Mouse (Mus musculus) gastrocnemius, postnatal 25 days (tissue): ENCODE results near the gene Smc4. TPM values are rescaled to one million over a fixed set of nuclear protein-coding genes. Genes with fewer than 3 reads are reported as not detected.

ENCODE experiments used
- DNase-seq: peaks from one replicate; pipeline ENCODE4 v3.0.0; 2022
- long read RNA-seq, 2 experiments: library from polyadenylated mRNA; stranded (forward); transcript quantifications; one replicate each; pipeline ENCODE4 v2.0.0; 2021
- total RNA-seq, 2 experiments: library from RNA; stranded (reverse); gene quantifications; 1 replicate in 1 of 2; 2 replicates in 1 of 2; pipeline ENCODE4 v1.2.3; 2021

The Smc4 gene
- 1 to 10 TPM; 6.6 to 9.7 TPM for total RNA-seq
- long read RNA-seq, experiment 1 = 0 reads
- long read RNA-seq, experiment 2, full-length matches to known transcripts = 1 of 1 reads
- long read RNA-seq, experiment 2, partial matches to known transcripts = 0 of 1 reads
- long read RNA-seq, experiment 2, other reads (novel, unspliced or antisense) = 0 of 1 reads

DNA sequence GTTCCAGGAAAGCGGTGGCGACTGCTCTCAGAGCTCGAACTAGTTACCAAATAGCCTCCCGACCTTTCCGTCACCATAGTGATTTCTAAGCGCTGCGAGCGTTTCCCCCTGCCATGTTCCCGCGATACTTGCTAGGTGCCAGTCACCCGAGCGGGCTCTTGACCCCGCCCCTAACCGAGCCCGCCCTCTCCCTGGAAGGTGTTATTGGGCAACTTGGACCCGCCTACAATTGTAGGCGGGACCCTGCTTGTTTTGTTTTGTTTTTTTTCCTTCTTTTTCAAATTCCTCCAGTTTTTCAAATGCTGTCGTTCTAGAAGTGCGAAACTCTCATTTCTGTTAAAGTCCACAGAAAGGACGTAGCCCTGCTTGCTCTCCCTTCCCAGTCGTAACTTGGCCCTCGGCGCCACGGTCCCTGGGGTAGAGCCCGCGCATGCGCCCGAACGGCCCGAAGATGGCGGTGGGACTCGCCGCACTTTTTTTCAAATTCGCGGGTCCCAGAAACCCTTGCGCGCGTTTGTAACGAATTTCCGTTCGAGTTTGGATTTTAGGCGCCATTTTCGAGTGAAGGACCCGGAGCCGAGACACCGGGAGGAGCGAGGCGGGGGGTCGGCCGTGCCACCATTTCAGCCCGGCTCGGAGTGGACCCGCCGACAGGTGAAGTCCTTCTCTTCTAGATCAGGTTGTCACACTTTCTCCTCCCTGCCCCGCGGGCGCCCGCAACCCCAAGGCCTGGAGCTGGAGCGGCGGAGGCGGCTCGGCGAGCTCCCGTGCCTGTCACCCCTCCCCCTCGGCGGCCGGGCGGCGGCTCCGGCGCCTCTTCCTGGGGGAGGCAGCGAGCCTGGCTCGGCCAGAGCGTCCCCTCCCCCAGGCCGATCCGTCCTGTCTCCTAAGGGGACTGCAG is at the start of gene Smc4, which contains the start of gene Ift80:
Gene Smc4 (plus strand): TSS at position 302 of the 901 bp plus-strand sequence.
Gene Ift80 (minus strand): TSS at position 134 of the 901 bp plus-strand sequence.
- peak; percentile 96 for DNase-seq

- DNase-seq = no peak
Measured at GRCm38 (mm10) chr3:68956454-68956853, 48.1 kb upstream of the Smc4 start.

DNA sequence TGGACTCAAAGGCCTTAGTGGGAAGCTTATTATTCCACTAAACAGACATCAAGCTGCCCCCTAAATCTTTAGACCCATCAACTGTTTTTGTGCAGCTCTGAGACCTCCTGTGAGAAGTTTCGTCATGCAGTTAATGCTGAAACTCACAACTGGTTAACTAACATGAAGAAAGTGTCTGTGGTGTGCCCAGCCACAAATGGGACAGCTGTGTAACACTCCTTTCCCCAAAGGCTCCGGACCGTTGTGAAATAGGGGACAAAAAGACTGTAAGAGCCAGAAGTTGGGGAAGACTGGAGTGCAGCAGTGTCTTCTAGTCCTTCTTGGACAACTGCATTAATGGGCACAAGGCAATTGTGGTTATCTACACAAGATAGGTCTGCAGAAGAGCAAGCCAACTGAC is 47.1 kb upstream of the Smc4 start:
- no peak for DNase-seq

GRCm38 (mm10) chr3:68964682-68965081 is 39.9 kb upstream of the Smc4 start:
- no peak for DNase-seq

GRCm38 (mm10) chr3:68966527-68967285 is 37.8 kb upstream of the Smc4 start:
- DNase-seq = no peak

- DNase-seq = no peak
Measured at GRCm38 (mm10) chr3:68967404-68967803, 37.1 kb upstream of the Smc4 start.

- no peak for DNase-seq
Measured at GRCm38 (mm10) chr3:68969091-68969590, 35.4 kb upstream of the Smc4 start.

DNA sequence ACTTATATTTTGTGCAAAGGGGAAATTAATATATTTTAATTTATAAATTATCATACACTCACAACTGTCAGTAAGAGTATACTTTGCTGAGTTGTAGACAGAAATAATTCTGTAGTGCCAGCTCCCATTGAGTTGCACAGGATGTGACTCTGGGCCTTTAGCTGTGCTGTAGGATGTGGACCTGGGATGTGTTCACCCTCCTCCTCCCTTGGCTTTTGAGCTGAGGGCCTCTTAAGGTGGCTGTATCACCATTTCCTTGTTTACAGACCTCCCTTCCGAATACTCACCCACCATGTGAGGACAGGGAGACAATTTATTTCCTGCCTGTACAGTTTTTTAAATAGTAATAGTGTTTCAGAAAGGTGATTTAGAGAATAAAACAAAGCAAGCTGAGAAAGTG is 31.0 kb upstream of the Smc4 start:
- DNase-seq = no peak

GRCm38 (mm10) chr3:68974639-68975532 is 29.7 kb upstream of the Smc4 start:
- DNase-seq = no peak

DNA sequence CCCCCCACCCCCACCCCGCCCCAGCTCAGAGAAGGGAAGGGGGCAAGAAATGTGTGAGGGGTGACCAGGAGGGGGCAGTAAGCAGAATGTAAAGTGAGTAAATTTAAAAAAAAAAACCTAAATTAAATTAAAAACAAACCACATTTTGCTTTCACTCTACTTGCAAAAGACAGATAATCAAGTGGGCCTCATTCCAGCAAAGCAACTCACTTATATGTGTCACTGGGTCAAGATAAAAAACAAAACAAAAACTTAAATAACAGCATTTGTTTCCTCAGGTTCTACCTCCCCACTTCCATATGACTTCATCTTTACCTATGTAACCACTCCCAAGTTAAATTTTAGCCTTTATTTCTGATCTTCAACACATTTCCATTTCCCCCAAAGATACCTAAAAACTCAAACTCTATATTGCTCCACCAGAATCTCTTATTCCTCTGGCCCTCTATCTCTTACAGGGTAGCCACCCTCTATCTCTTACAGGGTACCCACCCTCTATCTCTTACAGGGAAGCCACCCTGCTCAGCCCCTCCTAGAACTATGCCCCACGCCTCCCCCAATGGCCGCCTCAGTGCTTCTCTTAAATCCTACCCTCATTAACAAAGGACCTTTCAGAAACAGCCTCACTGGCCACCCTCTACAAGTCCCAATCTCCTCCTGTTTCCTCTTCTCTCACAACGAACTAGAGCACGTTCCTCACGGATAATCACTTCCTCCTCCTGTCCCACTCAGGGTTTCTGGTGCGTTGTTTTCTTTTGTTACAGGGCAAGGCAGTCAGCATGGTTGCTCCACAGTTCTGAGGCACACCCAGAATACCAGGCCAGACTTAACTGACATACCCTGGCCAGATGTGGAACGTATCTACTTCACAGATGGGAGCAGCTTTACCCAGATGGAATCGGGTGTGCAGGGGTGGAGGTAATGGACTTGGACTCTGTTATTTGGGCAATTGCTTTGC is 28.7 kb upstream of the Smc4 start:
- DNase-seq = no peak

GRCm38 (mm10) chr3:68977696-68978095 is 26.8 kb upstream of the Smc4 start:
- DNase-seq = no peak

- DNase-seq = no peak
Measured at GRCm38 (mm10) chr3:68979187-68979586, 25.4 kb upstream of the Smc4 start.

DNA sequence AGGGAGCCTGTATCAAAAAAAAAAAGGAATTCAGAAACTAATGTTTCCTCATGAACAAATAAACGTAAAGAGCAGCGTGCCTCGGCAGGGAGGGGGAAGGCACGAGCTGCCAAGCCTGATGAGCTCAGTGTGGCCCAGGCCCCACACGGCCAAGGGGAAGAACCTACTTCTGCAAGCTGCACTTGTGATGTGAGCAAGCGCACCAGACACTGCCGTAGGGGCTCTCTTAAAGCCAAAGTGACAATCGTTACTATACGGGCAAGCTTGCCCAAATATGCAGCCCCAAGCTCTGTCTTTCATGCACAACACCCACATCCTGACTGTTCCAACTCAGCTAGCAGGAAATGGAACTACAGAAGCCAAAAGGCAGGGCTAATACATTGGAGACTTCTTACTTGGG is 23.6 kb upstream of the Smc4 start:
- no peak for DNase-seq

GRCm38 (mm10) chr3:68986550-68986949 is 18.0 kb upstream of the Smc4 start:
- DNase-seq = no peak

DNA sequence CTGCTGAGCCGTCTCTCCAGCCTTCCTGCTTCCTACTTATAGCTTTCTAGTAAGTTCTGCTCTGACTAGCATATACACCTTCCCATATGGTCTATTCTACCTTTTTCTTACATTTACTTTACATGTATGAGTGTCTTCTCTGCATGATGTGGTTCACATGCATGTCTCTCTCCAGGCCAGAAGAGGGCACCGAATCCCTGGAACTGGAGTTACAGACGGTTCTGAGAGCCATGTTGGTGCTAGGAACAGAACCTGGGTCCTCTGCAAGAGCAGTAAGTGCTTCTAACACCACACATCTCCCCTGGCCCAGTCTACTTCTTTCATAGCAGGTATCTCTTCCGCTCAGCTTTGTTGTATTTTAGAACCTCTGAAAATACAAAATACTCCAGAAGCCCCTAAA is 1.8 kb upstream of the Smc4 start:
- DNase-seq = no peak

DNA sequence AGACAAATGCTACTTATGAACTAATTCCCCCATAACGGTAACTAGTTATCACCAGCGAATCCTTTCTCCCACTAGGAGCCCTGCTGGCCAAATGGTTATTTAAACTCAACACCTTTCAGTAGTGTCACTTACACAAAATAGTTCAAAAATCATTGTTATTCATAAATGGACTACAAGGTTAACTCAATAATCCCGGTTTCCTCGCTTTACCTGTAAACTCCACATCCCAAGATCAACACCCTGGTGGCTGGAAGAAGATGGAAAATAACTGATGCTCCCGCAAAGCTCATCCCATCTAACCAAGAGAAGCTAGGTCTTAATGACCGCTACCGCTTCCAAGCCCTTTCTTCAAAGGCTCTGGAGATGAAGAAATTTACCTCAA is 492 bp upstream of the Smc4 start:
- DNase-seq = no peak

DNA sequence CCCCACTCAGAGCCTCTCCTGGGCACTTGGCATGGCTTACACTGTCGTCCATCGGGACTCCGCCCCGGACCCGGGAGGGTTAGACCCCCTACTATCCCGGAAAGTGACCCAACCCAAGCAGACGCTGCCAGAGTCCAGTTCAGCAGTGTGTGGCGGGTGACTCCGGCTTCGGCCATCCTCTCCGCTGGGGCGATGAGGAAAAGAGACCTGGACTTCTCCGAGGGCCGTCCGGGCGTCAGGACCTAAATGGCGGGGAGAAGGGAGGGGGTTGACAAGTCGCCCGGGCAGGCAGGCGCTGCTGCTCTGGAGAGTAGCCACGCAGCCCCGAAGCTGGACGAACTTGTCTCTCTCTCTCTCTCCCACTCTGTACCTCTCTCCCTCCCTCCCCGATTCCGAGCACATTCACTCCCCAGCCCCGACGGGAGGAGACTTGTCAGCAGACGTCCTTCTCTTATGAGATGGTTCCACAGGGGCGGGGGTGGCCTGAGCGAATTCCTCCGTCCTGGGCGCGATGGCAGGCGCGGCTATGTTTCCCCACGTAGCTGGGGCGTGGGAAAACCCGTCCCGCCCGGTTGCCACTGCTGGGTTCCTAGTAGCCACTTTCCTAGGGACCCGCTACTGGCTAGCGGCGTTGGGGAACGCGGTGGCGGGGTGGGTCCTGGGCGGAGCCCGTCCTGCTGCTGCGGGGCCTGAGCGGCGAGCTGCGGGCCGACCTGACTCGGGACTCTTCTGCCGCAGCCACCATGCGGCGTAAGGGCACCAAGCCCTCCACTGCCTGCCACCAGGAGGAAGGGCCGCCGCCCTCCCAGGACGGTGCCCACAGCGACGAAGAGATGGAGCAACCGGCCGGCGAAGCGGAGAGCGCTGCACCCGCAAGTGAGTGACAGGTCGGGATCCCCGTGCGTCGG is 1.1 kb downstream of the Smc4 start:
- peak; percentile 52 for DNase-seq

DNA sequence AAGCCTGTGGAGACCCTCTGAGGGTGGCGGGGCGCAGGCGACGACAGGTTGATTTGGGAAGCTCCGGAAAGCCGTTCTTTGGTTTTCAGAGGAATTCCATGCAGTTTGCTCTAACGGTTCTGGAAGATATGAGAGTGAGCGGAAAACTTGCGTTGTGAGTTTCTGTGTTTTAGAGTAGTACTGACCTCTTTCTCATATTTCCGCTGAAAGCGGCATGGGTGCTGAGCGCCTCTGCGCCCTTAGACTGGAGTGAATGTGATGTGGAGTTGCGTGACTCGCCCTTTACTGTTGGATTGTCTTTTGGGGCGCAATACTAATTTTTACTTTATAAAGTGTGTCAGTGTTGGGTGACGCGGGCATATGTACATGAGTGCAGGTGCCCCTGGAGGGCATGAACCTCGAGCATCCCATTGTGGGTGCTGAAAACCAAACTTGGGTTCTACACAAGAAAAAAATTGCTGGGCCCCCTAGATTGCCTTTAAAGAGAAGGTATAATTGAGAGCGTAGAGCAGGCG is 1.8 kb downstream of the Smc4 start:
- DNase-seq = no peak

- DNase-seq = no peak
Measured at GRCm38 (mm10) chr3:69008873-69009272, 4.3 kb downstream of the Smc4 start.
